Mouse (Mus musculus): Measurements from ENCODE around the gene Wwp2. TPM values are rescaled to one million over a fixed set of nuclear protein-coding genes. Genes with fewer than 3 reads are reported as not detected.

Wwp2 gene
- polyA plus RNA-seq, 1 experiment from 2014 or later = 39.4 TPM

- no peak overlapping the region for H3K4me2 ChIP-seq (replicated peaks)
Observed at GRCm38 (mm10) chr8:107499519-107499918, 63.4 kb downstream of the Wwp2 start.

GRCm38 (mm10) chr8:107502407-107502806, 66.2 kb downstream of the Wwp2 start:
- 96% methylated on average over 8 of the region's 8 CpGs for WGBS
- Histone ChIP-seq H3K27ac (replicated peaks) (no peak overlapping the region), H3K4me1 (peaks cover 6% of the 10 kb centered on the region; the same call in 1 of the 2 replicates), H3K4me2 (replicated peaks) (no peak overlapping the region), H3K9ac (replicated peaks) (no peak overlapping the region), H3K36me3 (0 out of 2 replicates have a peak, but pooled peaks cover 4% of the 10 kb centered on the region), H3K27me3 (no peaks in the 10 kb centered on the region), H3K9me3 (no peaks in the 10 kb centered on the region), H3K4me3 (no peak overlapping the region)
- ATAC-seq (replicated peaks) = no peak

More at GRCm38 (mm10) chr8:107499519-107499918, 63.4 kb downstream of the Wwp2 start:
- 89% methylated on average over 3 of the region's 3 CpGs for WGBS
- H3K36me3 ChIP-seq = no peaks in the 10 kb centered on the region
- no peak for ATAC-seq (replicated peaks)
- H3K27ac ChIP-seq (replicated peaks) = no peak overlapping the region
- no peaks in the 10 kb centered on the region for H3K27me3 ChIP-seq
- no peak overlapping the region for H3K9ac ChIP-seq (replicated peaks)
- H3K9me3 ChIP-seq = no peaks in the 10 kb centered on the region
- no peak overlapping the region for H3K4me3 ChIP-seq
- peaks cover 6% of the 10 kb centered on the region; the same call in 1 of the 2 replicates for H3K4me1 ChIP-seq

GRCm38 (mm10) chr8:107502922-107503321, 66.8 kb downstream of the Wwp2 start:
- no peak overlapping the region for H3K4me2 ChIP-seq (replicated peaks)
- 0 out of 2 replicates have a peak, but pooled peaks cover 4% of the 10 kb centered on the region for H3K36me3 ChIP-seq
- no peaks in the 10 kb centered on the region for H3K27me3 ChIP-seq
- peaks cover 6% of the 10 kb centered on the region; the same call in 1 of the 2 replicates for H3K4me1 ChIP-seq
- H3K9me3 ChIP-seq = no peaks in the 10 kb centered on the region
- WGBS = 81% methylated on average over 3 of the region's 3 CpGs
- no peak overlapping the region for H3K27ac ChIP-seq (replicated peaks)
- no peak for ATAC-seq (replicated peaks)
- no peak overlapping the region for H3K4me3 ChIP-seq
- H3K9ac ChIP-seq (replicated peaks) = no peak overlapping the region

- ATAC-seq (replicated peaks) = 0 out of 2 replicates have a peak, but pooled peaks have one; percentile 51
- H3K36me3 ChIP-seq = 0 out of 2 replicates have a peak, but pooled peaks cover 4% of the 10 kb centered on the region
- no peaks in the 10 kb centered on the region for H3K9me3 ChIP-seq
- no peak overlapping the region for H3K4me2 ChIP-seq (replicated peaks)
- H3K4me3 ChIP-seq = no peak overlapping the region
- H3K9ac ChIP-seq (replicated peaks) = no peak overlapping the region
- no peak overlapping the region for H3K27ac ChIP-seq (replicated peaks)
- WGBS = 24% methylated on average over 6 of the region's 6 CpGs
- peaks cover 6% of the 10 kb centered on the region; the same call in 1 of the 2 replicates for H3K4me1 ChIP-seq
- H3K27me3 ChIP-seq = no peaks in the 10 kb centered on the region
Observed at GRCm38 (mm10) chr8:107503354-107503753, 67.2 kb downstream of the Wwp2 start.

- Histone ChIP-seq H3K4me3 (no peak overlapping the region), H3K4me2 (replicated peaks) (no peak overlapping the region), H3K36me3 (0 out of 2 replicates have a peak, but pooled peaks cover 4% of the 10 kb centered on the region), H3K27ac (replicated peaks) (no peak overlapping the region), H3K4me1 (peaks cover 3% of the 10 kb centered on the region; the same call in 1 of the 2 replicates), H3K9me3 (no peaks in the 10 kb centered on the region), H3K27me3 (no peaks in the 10 kb centered on the region), H3K9ac (replicated peaks) (no peak overlapping the region)
- ATAC-seq (replicated peaks) = no peak
- WGBS = 82% methylated on average over 13 of the region's 13 CpGs
Observed at GRCm38 (mm10) chr8:107504239-107504985, 68.2 kb downstream of the Wwp2 start.

GRCm38 (mm10) chr8:107505271-107505670, 69.1 kb downstream of the Wwp2 start:
- Histone ChIP-seq H3K4me3 (no peak overlapping the region), H3K4me2 (replicated peaks) (no peak overlapping the region), H3K9me3 (no peaks in the 10 kb centered on the region), H3K27ac (replicated peaks) (no peak overlapping the region), H3K4me1 (peaks cover 3% of the 10 kb centered on the region; the same call in 1 of the 2 replicates), H3K9ac (replicated peaks) (no peak overlapping the region), H3K36me3 (0 out of 2 replicates have a peak, but pooled peaks cover 4% of the 10 kb centered on the region), H3K27me3 (no peaks in the 10 kb centered on the region)
- WGBS = 87% methylated on average over 4 of the region's 4 CpGs
- ATAC-seq (replicated peaks) = no peak

GRCm38 (mm10) chr8:107507019-107507418, 70.9 kb downstream of the Wwp2 start:
- no peak overlapping the region for H3K4me3 ChIP-seq
- H3K9ac ChIP-seq (replicated peaks) = no peak overlapping the region
- no peak for ATAC-seq (replicated peaks)
- H3K27me3 ChIP-seq = no peaks in the 10 kb centered on the region
- WGBS = 90% methylated on average over 1 of the region's 1 CpGs
- no peaks in the 10 kb centered on the region for H3K9me3 ChIP-seq
- H3K4me1 ChIP-seq = peaks cover 3% of the 10 kb centered on the region; the same call in 1 of the 2 replicates
- H3K4me2 ChIP-seq (replicated peaks) = no peak overlapping the region
- H3K27ac ChIP-seq (replicated peaks) = no peak overlapping the region
- H3K36me3 ChIP-seq = 0 out of 2 replicates have a peak, but pooled peaks cover 4% of the 10 kb centered on the region

GRCm38 (mm10) chr8:107510204-107510603, 74.0 kb downstream of the Wwp2 start:
- H3K9ac ChIP-seq (replicated peaks) = no peak overlapping the region
- 0 out of 2 replicates have a peak, but pooled peaks cover 4% of the 10 kb centered on the region for H3K36me3 ChIP-seq
- WGBS = 90% methylated on average over 5 of the region's 5 CpGs
- no peak overlapping the region for H3K27ac ChIP-seq (replicated peaks)
- no peaks in the 10 kb centered on the region for H3K9me3 ChIP-seq
- H3K4me1 ChIP-seq = no peaks in the 10 kb centered on the region
- H3K4me3 ChIP-seq = no peak overlapping the region
- H3K27me3 ChIP-seq = no peaks in the 10 kb centered on the region
- ATAC-seq (replicated peaks) = no peak
- no peak overlapping the region for H3K4me2 ChIP-seq (replicated peaks)

- ATAC-seq (replicated peaks) = no peak
- H3K27me3 ChIP-seq = no peaks in the 10 kb centered on the region
- no peak overlapping the region for H3K4me3 ChIP-seq
- 0 out of 2 replicates have a peak, but pooled peaks cover 4% of the 10 kb centered on the region for H3K36me3 ChIP-seq
- H3K9me3 ChIP-seq = no peaks in the 10 kb centered on the region
- H3K9ac ChIP-seq (replicated peaks) = no peak overlapping the region
- WGBS = 90% methylated on average over 3 of the region's 3 CpGs
- no peak overlapping the region for H3K4me2 ChIP-seq (replicated peaks)
- no peaks in the 10 kb centered on the region for H3K4me1 ChIP-seq
- no peak overlapping the region for H3K27ac ChIP-seq (replicated peaks)
Observed at GRCm38 (mm10) chr8:107510766-107511165, 74.6 kb downstream of the Wwp2 start.

- Histone ChIP-seq H3K4me3 (no peak overlapping the region), H3K9ac (replicated peaks) (no peak overlapping the region), H3K27ac (replicated peaks) (no peak overlapping the region), H3K4me2 (replicated peaks) (no peak overlapping the region), H3K27me3 (no peaks in the 10 kb centered on the region), H3K9me3 (no peaks in the 10 kb centered on the region), H3K36me3 (peaks cover 4% of the 10 kb centered on the region; the same call in 1 of the 2 replicates), H3K4me1 (no peaks in the 10 kb centered on the region)
- ATAC-seq (replicated peaks) = no peak
- 73% methylated on average over 2 of the region's 2 CpGs for WGBS
Observed at GRCm38 (mm10) chr8:107513249-107513648, 77.1 kb downstream of the Wwp2 start.

GRCm38 (mm10) chr8:107514949-107515721, 79.0 kb downstream of the Wwp2 start:
- H3K4me3 ChIP-seq = no peak overlapping the region
- ATAC-seq (replicated peaks) = no peak
- H3K9ac ChIP-seq (replicated peaks) = no peak overlapping the region
- H3K9me3 ChIP-seq = no peaks in the 10 kb centered on the region
- no peak overlapping the region for H3K4me2 ChIP-seq (replicated peaks)
- H3K27me3 ChIP-seq = no peaks in the 10 kb centered on the region
- peaks cover 6% of the 10 kb centered on the region; the same call in 1 of the 2 replicates for H3K36me3 ChIP-seq
- H3K27ac ChIP-seq (replicated peaks) = no peak overlapping the region
- H3K4me1 ChIP-seq = peaks cover 5% of the 10 kb centered on the region
- 89% methylated on average over 6 of the region's 6 CpGs for WGBS

- Histone ChIP-seq H3K9me3 (no peaks in the 10 kb centered on the region), H3K27ac (replicated peaks) (no peak overlapping the region), H3K27me3 (no peaks in the 10 kb centered on the region), H3K4me3 (no peak overlapping the region), H3K4me1 (peaks cover 5% of the 10 kb centered on the region), H3K36me3 (peaks cover 6% of the 10 kb centered on the region; the same call in 1 of the 2 replicates), H3K9ac (replicated peaks) (no peak overlapping the region), H3K4me2 (replicated peaks) (no peak overlapping the region)
- 92% methylated on average over 5 of the region's 5 CpGs for WGBS
- ATAC-seq (replicated peaks) = no peak
Observed at GRCm38 (mm10) chr8:107518726-107519125, 82.6 kb downstream of the Wwp2 start.
